11 mouse cellular contexts compared by ENCODE assay signal in genomic region chr6:120618518-120619402, GRCm38 (mm10). TPM values are rescaled to one million over a fixed set of nuclear protein-coding genes. Genes with fewer than 3 reads are reported as not detected.
DNase-seq lines count a peak whose midpoint lies in the region; TF ChIP-seq lines count a peak whose summit lies in the region.
"Had no signal": no experiment of that assay in that cellular context is flagged by ENCODE, and none has a peak within 500 bp of the region (broad histone marks: within the 10 kb centered on the region; RNA-seq: fewer than 3 reads in every experiment).

No protein-coding gene starts in this region.

- no peak overlapping the region for H3K9ac ChIP-seq in ES-Bruce4 (ENCODE audit: low read depth, poor library complexity, severe bottlenecking)
- H3K9ac ChIP-seq: heart, embryonic 13.5 days; hindbrain, embryonic 13.5 days had no signal

- no peak for TF ChIP-seq CTCF in ES-Bruce4 (IDR thresholded peaks at IDR 0.05; ENCODE audit: low read depth, low read length)

- intact Hi-C loops in left cerebral cortex, postnatal 10 days (cut with DNase I), result no loop called here

- no peak for TF ChIP-seq POLR2A in ES-Bruce4 (IDR thresholded peaks at IDR 0.05; ENCODE audit: insufficient read depth, low read length)

- no peaks in the 10 kb centered on the region for H3K36me3 ChIP-seq in ES-Bruce4 (ENCODE audit: control insufficient read depth, insufficient read depth, low read length, poor library complexity, severe bottlenecking)
- H3K36me3 ChIP-seq: heart, embryonic 13.5 days; hindbrain, embryonic 13.5 days had no signal

- DNase-seq in A20 (ENCODE audit: low read depth, low spot score) (peak; percentile 65), liver (peak; percentile 82)
- DNase-seq in retina, postnatal 1 day, result peak; percentile 79
- no peak for DNase-seq in left cerebral cortex, postnatal 10 days (ENCODE audit: extremely low spot score in 1 of 2, low spot score in 2 of 2)
- DNase-seq in layer of hippocampus, postnatal 10 days (ENCODE audit: low spot score in 2 of 2), result no peak
- DNase-seq in layer of hippocampus, postnatal 14 days (ENCODE audit: low spot score in 2 of 2), result no peak
- DNase-seq: gastrocnemius, adult 2 months; thymus, postnatal 4 days had no signal

- no peak overlapping the region for H3K4me3 ChIP-seq in ES-Bruce4 (ENCODE audit: low read depth, low read length)
- H3K4me3 ChIP-seq: gastrocnemius, adult 2 months; heart, embryonic 13.5 days; hindbrain, embryonic 13.5 days had no signal

- 0 out of 2 replicates have a peak, but pooled peaks have one; percentile 10 for TF ChIP-seq EP300 in ES-Bruce4 (IDR thresholded peaks at IDR 0.05; ENCODE audit: insufficient read depth, low read depth, low read length)

- no peak overlapping the region for H3K27ac ChIP-seq in ES-Bruce4 (ENCODE audit: insufficient read depth, low read length)
- H3K27ac ChIP-seq: gastrocnemius, adult 2 months; heart, embryonic 13.5 days; hindbrain, embryonic 13.5 days had no signal

- H3K27me3 ChIP-seq in ES-Bruce4 (ENCODE audit: control insufficient read depth, insufficient read depth, low read length, poor library complexity, severe bottlenecking), result no peaks in the 10 kb centered on the region
- H3K27me3 ChIP-seq: heart, embryonic 13.5 days; hindbrain, embryonic 13.5 days had no signal

- no peaks in the 10 kb centered on the region for H3K4me1 ChIP-seq in ES-Bruce4 (ENCODE audit: control insufficient read depth, insufficient read depth, low read length)
- H3K4me1 ChIP-seq: hindbrain, embryonic 13.5 days had no signal

- no peaks in the 10 kb centered on the region for H3K9me3 ChIP-seq in ES-Bruce4 (replicated peaks; ENCODE audit: control insufficient read depth, insufficient read depth, low read length, poor library complexity, severe bottlenecking)
- H3K9me3 ChIP-seq: heart, embryonic 13.5 days; hindbrain, embryonic 13.5 days had no signal

RNA-seq across cellular contexts. Expression of gene Cecr2, which starts 47.4 kb away (rescaled TPM):
- polyA plus RNA-seq in ES-Bruce4 (2011; ENCODE audit: insufficient read depth, insufficient read length, low read depth, missing spikeins), result 73.8 and 77.1 TPM in 2 replicates
- 1 to 10 TPM; 2.2 to 2.9 TPM for total RNA-seq in left cerebral cortex, postnatal 10 days (2021)
- total RNA-seq in layer of hippocampus, postnatal 10 days (2021), result 1 to 10 TPM; 8.6 to 8.9 TPM
- total RNA-seq in layer of hippocampus, postnatal 14 days (2021), result 10 to 100 TPM in 1 of 2 experiments, 1 to 10 TPM in 1; 8.9 to 12.5 TPM

Comparison
In these comparisons a context has a peak if more than half of its experiments do, and no peak if none do; other contexts are left out.
1. DNase-seq: peak in A20 (single experiment), liver (single experiment) and retina, postnatal 1 day (single experiment); none in left cerebral cortex, postnatal 10 days (0 of 2), layer of hippocampus, postnatal 10 days (0 of 2) and layer of hippocampus, postnatal 14 days (0 of 2).